Mouse (Mus musculus): Measurements from ENCODE around the gene Tacc3. TPM values are rescaled to one million over a fixed set of nuclear protein-coding genes. Genes with fewer than 3 reads are reported as not detected.

Tacc3 gene
- polyA plus RNA-seq, 1 experiment from 2014 or later, result 12.5 TPM

- ATAC-seq, result no peak
Measured at GRCm38 (mm10) chr5:33688278-33689220, 30.6 kb downstream of the Tacc3 start.

DNA sequence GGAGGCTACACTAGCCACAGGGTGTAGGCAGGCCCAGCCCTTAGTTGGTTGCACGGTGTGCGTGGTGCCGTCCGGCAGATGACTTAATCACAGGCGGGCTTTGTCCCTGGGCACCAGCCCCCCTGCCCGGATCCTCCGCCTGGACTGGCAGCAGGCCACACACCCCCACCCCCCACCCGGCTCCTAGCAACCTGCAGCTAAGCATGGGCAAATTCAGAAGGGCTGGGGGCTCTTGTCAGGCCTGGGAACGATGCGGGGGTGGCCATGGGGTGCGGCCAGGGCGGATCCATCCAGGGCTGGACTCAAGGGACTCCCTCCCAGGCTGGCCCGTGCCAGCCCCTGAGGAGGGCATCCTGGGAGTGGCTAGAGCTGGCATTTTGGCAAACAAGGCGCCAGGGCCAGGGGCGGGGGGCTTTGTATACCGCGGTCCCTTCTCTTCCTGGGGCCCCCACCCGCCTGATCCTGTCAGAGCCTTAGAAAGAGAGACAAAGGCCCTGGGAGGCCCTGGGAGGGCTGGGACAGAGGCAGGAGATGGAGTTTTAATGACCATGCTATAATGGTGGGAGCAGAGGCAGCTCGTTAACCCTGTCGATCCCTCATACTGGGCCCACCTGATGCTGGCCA is 31.4 kb downstream of the Tacc3 start:
- H3K4me2 ChIP-seq (replicated peaks; ENCODE audit: low read depth, low read length), result 0 out of 2 replicates have a peak overlapping the region, but pooled peaks have one; percentile 8
- peak overlapping the region; percentile 86 for H3K27ac ChIP-seq (ENCODE audit: low read length)
- peaks cover 32% of the 10 kb centered on the region for H3K4me1 ChIP-seq (ENCODE audit: insufficient read depth, low read depth, low read length)
- peak; percentile 71 for ATAC-seq
- peak; percentile 70 for DNase-seq (ENCODE audit: low spot score)
- WGBS, result 45% methylated on average over 15 of the region's 20 CpGs
- H3K9ac ChIP-seq (replicated peaks; ENCODE audit: low read depth), result no peak overlapping the region
- H3K4me3 ChIP-seq (ENCODE audit: low read depth, low read length), result no peak overlapping the region
- TF ChIP-seq EP300 (IDR thresholded peaks at IDR 0.05) (peak; percentile 28; the same call in 1 of the 2 replicates), CTCF (IDR thresholded peaks at IDR 0.05) (no peak)
- H3K27me3 ChIP-seq (replicated peaks; ENCODE audit: insufficient read depth, low read length), result no peaks in the 10 kb centered on the region
- no peaks in the 10 kb centered on the region for H3K36me3 ChIP-seq (ENCODE audit: insufficient read depth, low read length)
- H3K9me3 ChIP-seq (ENCODE audit: low read length), result no peaks in the 10 kb centered on the region

More at GRCm38 (mm10) chr5:33688278-33689220, 30.6 kb downstream of the Tacc3 start:
- H3K9me3 ChIP-seq (ENCODE audit: low read length), result no peaks in the 10 kb centered on the region
- 54% methylated on average over 14 of the region's 14 CpGs for WGBS
- peaks cover 33% of the 10 kb centered on the region for H3K4me1 ChIP-seq (ENCODE audit: insufficient read depth, low read depth, low read length)
- H3K4me2 ChIP-seq (replicated peaks; ENCODE audit: low read depth, low read length), result no peak overlapping the region
- peak; percentile 7 for DNase-seq (ENCODE audit: low spot score)
- H3K9ac ChIP-seq (replicated peaks; ENCODE audit: low read depth), result 0 out of 2 replicates have a peak overlapping the region, but pooled peaks have one; percentile 8
- no peaks in the 10 kb centered on the region for H3K27me3 ChIP-seq (replicated peaks; ENCODE audit: insufficient read depth, low read length)
- H3K4me3 ChIP-seq (ENCODE audit: low read depth, low read length), result no peak overlapping the region
- H3K27ac ChIP-seq (ENCODE audit: low read length), result peak overlapping the region; percentile 86
- H3K36me3 ChIP-seq (ENCODE audit: insufficient read depth, low read length), result no peaks in the 10 kb centered on the region
- TF ChIP-seq EP300 (IDR thresholded peaks at IDR 0.05) (peak; percentile 61; the same call in 1 of the 2 replicates), CTCF (IDR thresholded peaks at IDR 0.05) (no peak)

DNA sequence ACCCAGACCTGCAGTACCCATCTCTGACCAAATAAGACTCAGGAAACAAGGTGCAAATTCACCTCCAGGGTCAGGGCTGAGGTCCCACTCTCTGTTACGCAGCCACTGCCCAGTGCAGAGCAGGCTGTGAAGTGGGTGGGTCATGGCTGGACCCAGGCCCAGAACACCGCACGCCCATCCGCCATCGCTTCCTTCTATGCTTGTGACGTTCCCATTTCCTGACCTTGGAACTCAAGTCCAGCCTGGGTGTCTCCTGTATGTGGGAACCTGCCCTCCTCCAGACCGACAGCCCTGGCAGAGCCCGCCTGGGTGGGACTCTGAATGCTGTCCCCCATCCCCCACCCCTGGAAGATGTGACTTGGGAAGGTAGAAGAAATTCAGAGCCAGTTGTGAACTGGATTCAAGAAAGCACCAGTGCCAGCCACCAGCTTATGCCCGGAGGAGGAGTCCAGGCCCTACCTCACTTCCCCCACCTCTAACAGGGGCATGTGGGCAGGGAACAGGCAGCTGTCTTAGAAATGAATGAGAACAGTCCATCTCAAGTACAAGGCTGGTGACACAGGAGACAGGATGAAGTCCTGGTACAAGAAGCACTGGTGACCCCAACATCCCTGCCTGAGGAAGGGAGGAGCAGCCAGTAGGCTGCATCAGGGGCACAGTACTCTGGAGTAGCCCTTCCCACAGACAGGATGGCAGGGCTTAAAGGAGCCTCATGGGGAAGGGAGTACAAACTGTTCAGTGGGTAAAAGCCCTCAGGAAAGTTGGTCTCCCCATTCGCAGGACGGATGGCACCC is 32.1 kb downstream of the Tacc3 start:
- TF ChIP-seq CTCF (IDR thresholded peaks at IDR 0.05) (no peak), EP300 (IDR thresholded peaks at IDR 0.05) (no peak)
- H3K9me3 ChIP-seq (ENCODE audit: low read length), result no peaks in the 10 kb centered on the region
- H3K27ac ChIP-seq (ENCODE audit: low read length), result peak overlapping the region; percentile 86
- peaks cover 36% of the 10 kb centered on the region for H3K4me1 ChIP-seq (ENCODE audit: insufficient read depth, low read depth, low read length)
- no peaks in the 10 kb centered on the region for H3K27me3 ChIP-seq (replicated peaks; ENCODE audit: insufficient read depth, low read length)
- no peak overlapping the region for H3K4me3 ChIP-seq (ENCODE audit: low read depth, low read length)
- 0 out of 2 replicates have a peak overlapping the region, but pooled peaks have one; percentile 8 for H3K4me2 ChIP-seq (replicated peaks; ENCODE audit: low read depth, low read length)
- H3K9ac ChIP-seq (replicated peaks; ENCODE audit: low read depth), result no peak overlapping the region
- ATAC-seq (peak; percentile 74), DNase-seq (ENCODE audit: low spot score) (peak; percentile 72)
- WGBS, result 61% methylated on average over 11 of the region's 11 CpGs
- H3K36me3 ChIP-seq (ENCODE audit: insufficient read depth, low read length), result no peaks in the 10 kb centered on the region

- Histone ChIP-seq H3K4me3 (ENCODE audit: low read depth, low read length) (no peak overlapping the region), H3K27ac (ENCODE audit: low read length) (peak overlapping the region; percentile 81), H3K9me3 (ENCODE audit: low read length) (no peaks in the 10 kb centered on the region), H3K4me2 (replicated peaks; ENCODE audit: low read depth, low read length) (no peak overlapping the region), H3K36me3 (ENCODE audit: insufficient read depth, low read length) (no peaks in the 10 kb centered on the region), H3K27me3 (replicated peaks; ENCODE audit: insufficient read depth, low read length) (no peaks in the 10 kb centered on the region), H3K9ac (replicated peaks; ENCODE audit: low read depth) (no peak overlapping the region), H3K4me1 (ENCODE audit: insufficient read depth, low read depth, low read length) (peaks cover 50% of the 10 kb centered on the region)
- peak; percentile 4; the same call in 1 of the 2 replicates for ATAC-seq
- peak; percentile 44 for TF ChIP-seq CTCF (IDR thresholded peaks at IDR 0.05)
- TF ChIP-seq EP300 (IDR thresholded peaks at IDR 0.05), result no peak
- WGBS, result 9% methylated on average over 24 of the region's 24 CpGs
- peak; percentile 84 for DNase-seq (ENCODE audit: low spot score)
Measured at GRCm38 (mm10) chr5:33692393-33692792, 34.5 kb downstream of the Tacc3 start.

- H3K4me1 ChIP-seq (ENCODE audit: insufficient read depth, low read depth, low read length), result peaks cover 46% of the 10 kb centered on the region
Measured at GRCm38 (mm10) chr5:33694461-33694847, 36.5 kb downstream of the Tacc3 start.

More at GRCm38 (mm10) chr5:33694461-33694847, 36.5 kb downstream of the Tacc3 start:
- H3K36me3 ChIP-seq (ENCODE audit: insufficient read depth, low read length), result no peaks in the 10 kb centered on the region
- H3K27me3 ChIP-seq (replicated peaks; ENCODE audit: insufficient read depth, low read length), result no peaks in the 10 kb centered on the region
- H3K9me3 ChIP-seq (ENCODE audit: low read length), result no peaks in the 10 kb centered on the region
- peak; percentile 73 for DNase-seq (ENCODE audit: low spot score)
- H3K27ac ChIP-seq (ENCODE audit: low read length), result peak overlapping the region; percentile 92
- 40% methylated on average over 9 of the region's 9 CpGs for WGBS
- no peak; the same call in 1 of the 2 replicates for ATAC-seq
- H3K4me3 ChIP-seq (ENCODE audit: low read depth, low read length), result no peak overlapping the region
- peak overlapping the region; percentile 75; the same call in 1 of the 2 replicates for H3K4me2 ChIP-seq (replicated peaks; ENCODE audit: low read depth, low read length)
- H3K9ac ChIP-seq (replicated peaks; ENCODE audit: low read depth), result no peak overlapping the region
- TF ChIP-seq EP300 (IDR thresholded peaks at IDR 0.05) (no peak), CTCF (IDR thresholded peaks at IDR 0.05) (no peak)

Data from lung, postnatal 0 days (tissue).